Mouse (Mus musculus): ENCODE measurements around the gene Ppp1r9a.

DNA sequence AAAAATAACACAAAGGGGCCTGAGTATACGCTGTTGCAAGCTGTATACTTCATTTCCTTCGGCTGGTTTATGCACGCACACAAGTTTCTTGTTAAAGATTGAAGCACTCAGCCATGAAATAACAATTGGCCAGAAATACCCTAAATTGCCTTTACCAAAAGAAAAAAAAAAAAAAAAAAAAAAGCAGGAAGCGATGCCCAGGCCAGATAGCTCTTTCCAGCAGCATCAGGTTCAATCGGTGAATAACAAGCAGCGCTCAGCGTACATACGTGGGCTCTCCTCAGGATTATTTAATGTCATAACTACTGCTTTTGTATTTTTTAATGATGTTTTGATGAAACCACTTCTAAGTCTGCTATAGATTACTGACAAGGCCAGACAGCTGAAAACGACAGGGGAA is 262.1 kb downstream of the Ppp1r9a start:
- no peak for TF ChIP-seq CTCF (IDR thresholded peaks at IDR 0.05; ENCODE audit: extremely low read depth, insufficient read length, insufficient replicate concordance, low read depth, low read length)
- TF ChIP-seq POLR2A (IDR thresholded peaks at IDR 0.05; ENCODE audit: low read depth, low read length) = no peak
